Mouse (Mus musculus) kidney, embryonic 16.5 days (tissue): Measurements from ENCODE around the gene Vdac2. TPM values are rescaled to one million over a fixed set of nuclear protein-coding genes. Genes with fewer than 3 reads are reported as not detected.

Experiments
- ATAC-seq: fragments of 200-750 bp; cut with Nextera tagmentation; 2 replicates; pipeline ENCODE4 v1.8.0; 2017; ENCODE audit warnings: moderate TSS enrichment; ENCODE audit not compliant: low FRiP score, low TSS enrichment
- H3K27ac ChIP-seq: fragments of 300-500 bp; sonication (generic); 2 replicates; pipeline ENCODE4 v1.5.1; 2014; ENCODE audit warnings: low read length
- H3K27me3 ChIP-seq: fragments of 300-500 bp; sonication (generic); 2 replicates; pipeline ENCODE4 v1.6.1; 2014; ENCODE audit warnings: low read length, control low read depth, mixed read lengths; ENCODE audit not compliant: insufficient read depth
- H3K36me3 ChIP-seq: fragments of 300-500 bp; sonication (generic); 2 replicates; pipeline ENCODE4 v1.6.1; 2014; ENCODE audit warnings: low read length, control low read depth, mixed read lengths; ENCODE audit not compliant: insufficient read depth
- H3K4me1 ChIP-seq: fragments of 300-500 bp; sonication (generic); 2 replicates; pipeline ENCODE4 v1.6.1; 2014; ENCODE audit warnings: low read length, control low read depth, mixed read lengths; ENCODE audit not compliant: insufficient read depth
- H3K4me2 ChIP-seq: fragments of 300-500 bp; sonication (generic); replicated peaks from 2 replicates; pipeline ENCODE4 v1.6.1; 2014; ENCODE audit warnings: low read depth, low read length
- H3K4me3 ChIP-seq: fragments of 300-500 bp; sonication (generic); 2 replicates; pipeline ENCODE4 v1.5.1; 2014; ENCODE audit warnings: mild to moderate bottlenecking, low read length
- H3K9ac ChIP-seq: fragments of 300-500 bp; sonication (generic); replicated peaks from 2 replicates; pipeline ENCODE4 v1.6.1; 2014; ENCODE audit warnings: low read length
- H3K9me3 ChIP-seq: fragments of 300-500 bp; sonication (generic); 2 replicates; pipeline ENCODE4 v1.6.1; 2016; ENCODE audit warnings: low read length, control low read depth
- WGBS: fragments of 180-500 bp; shearing (Covaris S2); extraction: QIAGEN DNeasy Blood & Tissue Kit; methylation state at CpG from one replicate; pipeline ENCODE4 v1.1.7; 2014; 5-methylcytosine and 5-hydroxymethylcytosine counted together
- polyA plus RNA-seq: library from polyadenylated mRNA; unstranded; fragments of >200 nt; fragmentation: Nextera tagmentation; extraction: Ambion mirVana; gene quantifications from 2 replicates; pipeline ENCODE4 v1.2.1, GENCODE M21; 2015

The Vdac2 gene
- polyA plus RNA-seq, 1 experiment from 2014 or later: 350 TPM

GRCm38 (mm10) chr14:21830876-21831767, 6.1 kb downstream of the Vdac2 start:
- Histone ChIP-seq H3K4me3 (peak overlapping the region; percentile 96), H3K9ac (peak overlapping the region; percentile 88), H3K4me1 (peaks cover 38% of the 10 kb centered on the region), H3K27me3 (no peaks in the 10 kb centered on the region), H3K27ac (peak overlapping the region; percentile 99), H3K4me2 (peak overlapping the region; percentile 68), H3K36me3 (peaks cover 11% of the 10 kb centered on the region), H3K9me3 (no peaks in the 10 kb centered on the region)
- ATAC-seq: peak; percentile 98
- whole genome bisulfite sequencing: under 1% methylated on average over 68 of the region's 73 CpGs

- Histone ChIP-seq H3K27me3 (no peaks in the 10 kb centered on the region), H3K4me1 (peaks cover 36% of the 10 kb centered on the region), H3K36me3 (peaks cover 17% of the 10 kb centered on the region), H3K4me2 (peak overlapping the region; percentile 85), H3K9ac (peak overlapping the region; percentile 88), H3K27ac (peak overlapping the region; percentile 99), H3K9me3 (no peaks in the 10 kb centered on the region), H3K4me3 (peak overlapping the region; percentile 96)
- ATAC-seq: no peak
- WGBS: under 1% methylated on average over 28 of the region's 28 CpGs
These were observed 6.9 kb downstream of the Vdac2 start for GRCm38 (mm10) chr14:21831830-21832403.

GRCm38 (mm10) chr14:21838336-21839017, 13.4 kb downstream of the Vdac2 start:
- Histone ChIP-seq H3K27me3 (no peaks in the 10 kb centered on the region), H3K9ac (no peak overlapping the region), H3K27ac (no peak overlapping the region), H3K36me3 (peaks cover 82% of the 10 kb centered on the region), H3K4me3 (no peak overlapping the region), H3K9me3 (no peaks in the 10 kb centered on the region), H3K4me2 (no peak overlapping the region), H3K4me1 (peaks cover 11% of the 10 kb centered on the region)
- 69% methylated on average over 8 of the region's 8 CpGs for WGBS
- ATAC-seq: no peak

GRCm38 (mm10) chr14:21841819-21842592, 17.0 kb downstream of the Vdac2 start:
- Histone ChIP-seq H3K27ac (no peak overlapping the region), H3K4me2 (no peak overlapping the region), H3K9ac (no peak overlapping the region), H3K9me3 (no peaks in the 10 kb centered on the region), H3K4me1 (peaks cover 4% of the 10 kb centered on the region), H3K36me3 (peaks cover 86% of the 10 kb centered on the region), H3K27me3 (no peaks in the 10 kb centered on the region), H3K4me3 (no peak overlapping the region)
- WGBS: 86% methylated on average over 5 of the region's 5 CpGs
- no peak for ATAC-seq

- Histone ChIP-seq H3K27me3 (no peaks in the 10 kb centered on the region), H3K9me3 (no peaks in the 10 kb centered on the region), H3K4me1 (peaks cover 16% of the 10 kb centered on the region), H3K27ac (no peak overlapping the region), H3K4me2 (no peak overlapping the region), H3K4me3 (no peak overlapping the region), H3K36me3 (peaks cover 73% of the 10 kb centered on the region), H3K9ac (no peak overlapping the region)
- 63% methylated on average over 6 of the region's 6 CpGs for WGBS
- ATAC-seq: no peak
These were observed 18.2 kb downstream of the Vdac2 start for GRCm38 (mm10) chr14:21843263-21843662.

GRCm38 (mm10) chr14:21846827-21847380, 21.9 kb downstream of the Vdac2 start:
- no peak for ATAC-seq

GRCm38 (mm10) chr14:21847381-21848165, 22.5 kb downstream of the Vdac2 start:
- peaks cover 31% of the 10 kb centered on the region for H3K36me3 ChIP-seq
- ATAC-seq: peak; percentile 61
- no peaks in the 10 kb centered on the region for H3K27me3 ChIP-seq
- peak overlapping the region; percentile 78 for H3K27ac ChIP-seq
- peak overlapping the region; percentile 92 for H3K4me2 ChIP-seq
- peak overlapping the region; percentile 77 for H3K9ac ChIP-seq
- H3K9me3 ChIP-seq: no peaks in the 10 kb centered on the region
- WGBS: under 1% methylated on average over 50 of the region's 50 CpGs
- peak overlapping the region; percentile 74 for H3K4me3 ChIP-seq
- H3K4me1 ChIP-seq: peaks cover 17% of the 10 kb centered on the region

More at GRCm38 (mm10) chr14:21846827-21847380, 21.9 kb downstream of the Vdac2 start:
- no peaks in the 10 kb centered on the region for H3K27me3 ChIP-seq
- peak overlapping the region; percentile 92 for H3K4me2 ChIP-seq
- no peaks in the 10 kb centered on the region for H3K9me3 ChIP-seq
- WGBS: 16% methylated on average over 10 of the region's 10 CpGs
- no peak overlapping the region for H3K9ac ChIP-seq
- H3K4me1 ChIP-seq: peaks cover 17% of the 10 kb centered on the region
- peak overlapping the region; percentile 74 for H3K4me3 ChIP-seq
- H3K27ac ChIP-seq: peak overlapping the region; percentile 78; the same call in 1 of the 2 replicates
- peaks cover 38% of the 10 kb centered on the region for H3K36me3 ChIP-seq

- Histone ChIP-seq H3K27me3 (no peaks in the 10 kb centered on the region), H3K4me2 (peak within 1 kb of the TSS; percentile 92), H3K4me3 (peak within 1 kb of the TSS; percentile 74), H3K9ac (peak within 1 kb of the TSS; percentile 77), H3K9me3 (no peaks in the 10 kb centered on the region), H3K36me3 (peaks cover 22% of the 10 kb centered on the region), H3K4me1 (peaks cover 22% of the 10 kb centered on the region), H3K27ac (peak within 1 kb of the TSS; percentile 78)
- WGBS: under 1% methylated on average over 51 of the region's 51 CpGs
- peak; percentile 91 for ATAC-seq
These were observed 23.4 kb downstream of the Vdac2 start, which contains the start of gene Comtd1 for GRCm38 (mm10) chr14:21848166-21849154. Gene Comtd1, minus strand, starts transcription at chr14:21848977.
